Mouse (Mus musculus) retina, adult 2 months (tissue): ENCODE data around the gene Insr.
"Not testable (repeated sequence)": the region's sequence is repeated elsewhere in the genome, so short reads cannot be mapped to it uniquely, and the experiment has no call there.

ENCODE experiments used
- DNase-seq: peaks from one replicate; pipeline ENCODE4 v3.0.0-alpha.2; 2012; ENCODE audit warnings: low read depth, low spot score

Insr gene

GRCm38 (mm10) chr8:3191006-3191405 is 88.4 kb downstream of the Insr start:
- DNase-seq, result no peak

DNA sequence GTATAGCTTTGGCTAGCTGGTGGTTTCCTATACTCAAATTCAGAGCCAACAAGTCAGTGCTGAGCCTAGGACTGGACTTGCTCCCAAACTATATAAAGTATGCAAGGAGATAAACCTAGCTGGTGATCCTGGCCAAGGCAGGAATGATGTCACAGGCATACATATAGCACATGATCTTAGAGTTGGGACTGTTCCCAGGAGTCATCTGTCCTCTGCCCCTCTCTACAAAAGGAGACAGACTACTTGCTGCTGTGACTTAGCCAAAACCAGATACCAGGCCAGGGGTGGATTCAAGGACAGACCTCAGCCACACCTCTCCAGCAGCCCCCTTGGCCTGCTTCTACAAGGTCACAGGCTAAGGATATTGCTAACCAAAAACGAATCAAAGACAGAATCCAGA is 92.0 kb downstream of the Insr start:
- DNase-seq, result no peak

DNA sequence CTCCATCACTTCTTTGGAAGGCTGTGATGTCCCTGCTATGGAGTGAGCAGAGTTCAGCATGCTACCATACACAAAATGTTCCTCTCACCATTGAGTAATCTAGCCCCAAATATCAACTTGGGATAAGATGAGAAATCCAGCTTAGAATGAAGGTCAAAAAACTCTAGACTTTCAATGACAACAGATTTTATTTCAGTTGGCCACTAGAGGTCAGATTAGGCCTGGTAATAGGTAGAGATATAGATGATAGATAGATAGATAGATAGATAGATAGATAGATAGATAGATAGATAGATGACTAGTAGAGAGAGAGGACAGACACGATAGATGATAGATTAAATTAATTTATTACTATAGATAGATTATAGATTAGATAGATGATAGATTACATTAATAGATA is 99.5 kb downstream of the Insr start:
- peak; percentile 13 for DNase-seq

DNA sequence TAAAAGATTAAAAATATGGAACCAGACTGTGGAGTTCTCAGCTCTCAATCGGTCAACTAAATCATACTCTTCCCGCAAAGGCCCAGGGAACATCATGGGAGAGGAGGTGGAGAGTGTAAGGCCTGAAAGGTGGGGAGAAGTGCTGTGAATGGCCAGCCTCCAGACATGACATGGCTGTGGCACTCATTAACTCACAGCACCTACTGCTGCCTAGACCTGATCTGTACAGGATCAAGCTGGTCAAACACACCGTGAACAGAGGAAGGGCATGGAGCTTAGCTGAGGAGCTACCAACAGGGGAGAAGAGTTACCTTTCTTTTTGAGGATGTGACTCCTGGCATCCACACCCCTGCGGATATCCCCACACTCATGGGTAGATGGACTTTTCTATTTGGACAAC is 102.0 kb downstream of the Insr start:
- DNase-seq, result no peak

- DNase-seq, result no peak
Measured at GRCm38 (mm10) chr8:3172246-3172645, 107.2 kb downstream of the Insr start.

DNA sequence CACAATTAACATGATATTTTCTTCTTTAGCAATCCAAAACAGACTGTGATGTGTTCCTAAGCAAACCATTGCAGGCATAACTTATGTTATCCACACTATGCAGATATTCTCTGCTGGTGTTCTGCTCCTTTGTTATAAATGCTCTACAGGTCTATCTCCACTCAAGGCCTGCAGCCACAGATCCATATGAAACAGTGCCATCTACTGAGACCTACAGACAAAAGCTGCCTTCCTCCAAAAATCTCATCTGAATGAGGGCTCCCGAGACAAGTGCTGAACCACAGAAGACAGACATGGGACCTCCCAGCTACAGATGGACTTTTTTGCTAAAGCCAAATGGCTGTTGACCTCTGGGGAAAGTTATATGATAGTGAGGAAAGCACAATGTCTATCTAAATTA is 132.9 kb downstream of the Insr start:
- DNase-seq, result no peak

DNA sequence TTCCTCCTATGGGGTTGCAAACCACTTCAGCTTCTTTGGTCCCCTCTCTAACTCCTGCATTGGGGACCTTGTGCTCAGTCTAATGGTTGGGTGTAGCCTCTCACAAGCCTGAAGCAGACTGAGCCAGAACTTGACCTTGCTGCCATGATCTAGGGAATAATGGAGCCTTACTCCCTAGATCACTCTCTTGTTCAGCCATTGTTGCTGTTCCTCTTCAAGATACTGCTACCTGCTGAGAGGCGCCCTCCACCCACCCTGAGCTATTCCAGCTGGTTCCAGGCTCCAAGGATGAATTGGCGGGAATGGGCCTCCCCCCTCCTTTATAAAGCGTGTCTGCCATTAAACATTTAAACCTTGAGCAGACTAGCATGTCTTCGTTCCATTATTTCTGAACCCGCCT is 179.0 kb downstream of the Insr start:
- DNase-seq, result not testable (repeated sequence)
